Mouse (Mus musculus) C2C12 (cell line): ENCODE measurements around the gene Tcap.

ENCODE experiments used
- CEBPB ChIP-seq: IDR thresholded peaks from one replicate; pipeline ENCODE4 v1.6.1; 2011; ENCODE audit warnings: low read depth, mild to moderate bottlenecking, control low read depth, moderate library complexity
- CTCF ChIP-seq: IDR thresholded peaks from one replicate; pipeline ENCODE4 v1.5.1; 2011; ENCODE audit not compliant: control insufficient read depth, insufficient read depth, insufficient read length
- MAX ChIP-seq: IDR thresholded peaks from one replicate; pipeline ENCODE4 v1.6.1; 2011; ENCODE audit warnings: mild to moderate bottlenecking, control low read depth
- MYOD1 ChIP-seq: IDR thresholded peaks from one replicate; pipeline ENCODE4 v1.6.1; 2011; ENCODE audit warnings: low read depth; ENCODE audit not compliant: control insufficient read depth, insufficient read length
- MYOG ChIP-seq: IDR thresholded peaks from one replicate; pipeline ENCODE4 v1.6.1; 2011; ENCODE audit not compliant: control insufficient read depth, insufficient read length; ENCODE audit errors: extremely low read depth
- USF1 ChIP-seq: IDR thresholded peaks from one replicate; pipeline ENCODE4 v1.6.1; 2011; ENCODE audit warnings: low read depth, mild to moderate bottlenecking, control low read depth, moderate library complexity

DNA sequence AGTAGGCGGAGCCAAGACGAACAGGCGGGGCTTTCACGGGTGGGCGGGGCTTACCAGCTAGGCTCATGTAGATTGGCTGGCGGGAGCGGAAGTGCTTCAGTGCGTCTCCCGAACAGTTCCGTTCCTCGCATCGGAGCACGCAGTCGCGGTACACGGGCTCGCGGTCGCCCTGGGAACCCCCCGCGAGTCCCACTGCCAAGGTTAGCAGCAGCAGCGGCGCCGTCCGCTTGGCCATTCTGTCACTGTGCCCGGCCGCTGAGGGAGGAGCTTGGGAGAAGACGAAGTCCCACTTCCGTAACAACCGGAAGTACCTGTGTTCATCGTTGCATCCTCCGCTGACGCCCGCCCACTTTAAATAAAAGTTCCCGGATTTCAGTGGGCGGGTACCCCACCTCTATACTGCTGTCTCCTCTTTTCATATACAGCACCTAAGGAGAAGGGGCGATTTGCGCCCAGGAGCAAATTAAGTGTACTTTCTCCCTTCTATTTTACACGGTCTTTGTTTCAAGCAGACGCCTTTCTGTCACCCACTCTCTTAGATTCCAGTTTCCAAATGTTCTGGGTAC lies 16.6 kb downstream of the Tcap start, which contains the start of gene Pgap3:
- no peak for TF ChIP-seq CTCF
- TF ChIP-seq MAX = no peak
- TF ChIP-seq MYOD1 = no peak
- TF ChIP-seq MYOG = no peak
- no peak for TF ChIP-seq USF1
- no peak for TF ChIP-seq CEBPB
